Mouse (Mus musculus) lung, postnatal 10 days (tissue): ENCODE data around the gene Igfbp4.

Experiments used
- DNase-seq: peaks from one replicate; pipeline ENCODE4 v3.0.0; 2021

Igfbp4 gene

DNA sequence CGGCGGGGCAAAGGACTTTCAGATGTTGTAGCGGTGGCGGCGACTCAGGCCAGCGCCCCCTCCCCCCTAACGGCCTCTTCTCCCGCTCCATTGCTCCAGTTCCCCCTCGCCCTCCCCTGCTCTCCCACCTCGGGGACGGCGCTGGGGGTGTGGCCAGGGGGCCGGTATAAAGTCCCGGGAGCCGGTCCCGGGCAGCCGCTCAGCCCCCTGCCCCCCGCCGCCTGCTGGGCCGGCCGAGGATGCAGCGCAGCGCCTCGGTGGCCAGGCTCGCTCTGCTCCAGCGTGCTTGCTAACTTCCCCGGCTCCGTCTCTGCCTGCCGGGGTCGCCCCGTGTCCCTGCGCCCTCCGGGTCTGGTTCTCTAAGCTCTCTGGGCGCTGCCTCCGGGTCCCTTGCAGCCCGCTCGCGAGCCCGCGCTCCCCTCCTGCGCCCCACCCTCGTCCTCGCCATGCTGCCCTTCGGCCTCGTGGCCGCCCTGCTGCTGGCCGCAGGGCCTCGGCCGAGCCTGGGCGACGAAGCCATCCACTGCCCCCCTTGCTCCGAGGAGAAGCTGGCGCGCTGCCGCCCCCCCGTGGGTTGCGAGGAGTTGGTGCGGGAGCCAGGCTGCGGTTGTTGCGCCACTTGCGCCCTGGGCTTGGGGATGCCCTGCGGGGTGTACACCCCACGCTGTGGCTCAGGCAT lies at the start of gene Igfbp4:
Gene Igfbp4 (plus strand): TSS at position 194 of the 679 bp plus-strand sequence.
- peak; percentile 88 for DNase-seq

- no peak for DNase-seq
These were observed 45.1 kb upstream of the Igfbp4 start for GRCm38 (mm10) chr11:98995987-98996386.

- DNase-seq, result no peak
These were observed 43.4 kb upstream of the Igfbp4 start for GRCm38 (mm10) chr11:98997659-98998058.

GRCm38 (mm10) chr11:98998776-98999175 lies 42.3 kb upstream of the Igfbp4 start:
- no peak for DNase-seq

- DNase-seq, result no peak
These were observed 41.8 kb upstream of the Igfbp4 start for GRCm38 (mm10) chr11:98999243-98999642.

GRCm38 (mm10) chr11:99006788-99007187 lies 34.3 kb upstream of the Igfbp4 start:
- DNase-seq, result no peak

- DNase-seq, result no peak
These were observed 30.9 kb upstream of the Igfbp4 start for GRCm38 (mm10) chr11:99010124-99010523.

GRCm38 (mm10) chr11:99010706-99011105 lies 30.3 kb upstream of the Igfbp4 start:
- no peak for DNase-seq

DNA sequence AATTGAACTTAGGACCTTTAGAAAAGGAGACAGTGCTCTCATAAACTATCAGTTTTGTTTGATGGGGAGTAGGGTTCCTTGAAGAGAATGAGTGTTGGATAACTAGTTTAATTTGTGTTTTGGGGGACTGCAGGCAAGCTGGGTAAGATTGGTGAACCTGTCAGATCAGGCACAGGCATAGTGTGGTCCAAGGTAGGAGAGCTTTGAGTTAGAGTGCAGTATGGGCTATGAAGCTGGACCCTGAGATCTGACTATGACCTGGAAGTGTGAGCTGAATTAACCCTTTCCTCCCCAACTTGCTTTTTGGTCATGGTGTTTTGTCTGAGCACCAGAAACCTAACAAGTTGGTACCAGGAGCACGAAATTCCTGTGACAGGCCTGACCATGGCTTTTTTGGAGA lies 27.2 kb upstream of the Igfbp4 start:
- no peak for DNase-seq

- DNase-seq, result no peak
These were observed 21.2 kb upstream of the Igfbp4 start for GRCm38 (mm10) chr11:99019844-99020243.

DNA sequence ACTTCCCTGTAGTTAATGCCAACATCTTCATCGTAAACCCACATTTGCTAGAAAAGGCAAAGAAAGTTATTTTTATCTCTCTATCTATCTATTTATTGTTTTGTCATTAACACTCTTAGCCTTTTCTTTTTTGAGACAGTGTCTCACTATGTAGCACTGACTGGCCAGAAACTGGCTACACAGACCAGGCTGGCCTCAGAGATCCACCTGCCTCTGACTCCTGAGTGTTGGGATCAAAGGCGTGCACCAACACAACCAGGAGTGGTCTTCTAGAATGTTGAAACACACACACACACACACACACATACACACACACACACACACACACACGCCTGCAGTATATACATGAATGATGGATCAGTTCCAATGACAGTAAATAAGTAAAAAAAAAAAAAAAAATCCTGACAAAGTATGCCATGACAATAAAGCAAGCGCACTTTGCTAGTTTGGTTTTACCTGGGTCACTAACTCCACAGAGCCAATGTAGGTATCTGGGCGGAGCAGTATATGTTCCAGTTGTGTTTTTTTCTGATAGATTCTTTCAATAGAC lies 18.6 kb upstream of the Igfbp4 start:
- no peak for DNase-seq

- no peak for DNase-seq
These were observed 17.9 kb upstream of the Igfbp4 start for GRCm38 (mm10) chr11:99023094-99023493.

- DNase-seq, result peak; percentile 95
These were observed 17.3 kb upstream of the Igfbp4 start, which contains the start of gene Top2a for GRCm38 (mm10) chr11:99023500-99024467. TSS of gene Top2a (minus strand) at chr11:99024189.

DNA sequence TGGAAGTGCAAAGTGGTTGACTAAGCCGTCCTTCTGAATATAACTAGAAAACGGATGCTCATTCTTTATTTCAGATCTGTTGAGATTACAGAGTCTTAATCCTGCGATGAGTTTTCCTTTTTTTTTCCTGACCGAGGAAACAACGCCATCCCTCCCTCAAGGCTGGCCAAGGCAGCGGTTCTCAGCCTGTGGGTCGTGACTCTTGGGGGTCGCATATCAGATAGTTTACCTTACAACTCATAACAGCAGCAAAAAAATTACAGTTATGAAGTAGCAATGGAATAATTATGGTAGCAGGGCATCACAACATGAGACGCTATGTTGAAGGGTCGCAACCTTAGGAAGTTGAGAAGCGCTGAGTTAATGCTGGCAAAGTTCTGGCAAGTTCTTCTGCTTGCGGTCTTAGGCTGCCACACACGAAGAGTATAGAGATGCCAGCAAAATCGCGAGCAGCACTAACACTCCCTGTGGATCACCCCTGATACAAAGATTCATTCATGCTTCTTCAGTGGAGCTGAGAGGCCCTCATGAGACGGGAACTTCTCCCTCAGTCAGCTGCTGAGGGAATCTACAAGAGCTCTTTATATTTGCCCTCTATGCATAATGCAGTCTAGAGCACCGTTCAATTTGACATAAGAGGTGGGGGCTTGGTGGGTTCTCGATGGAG lies 16.4 kb upstream of the Igfbp4 start:
- DNase-seq, result no peak

DNA sequence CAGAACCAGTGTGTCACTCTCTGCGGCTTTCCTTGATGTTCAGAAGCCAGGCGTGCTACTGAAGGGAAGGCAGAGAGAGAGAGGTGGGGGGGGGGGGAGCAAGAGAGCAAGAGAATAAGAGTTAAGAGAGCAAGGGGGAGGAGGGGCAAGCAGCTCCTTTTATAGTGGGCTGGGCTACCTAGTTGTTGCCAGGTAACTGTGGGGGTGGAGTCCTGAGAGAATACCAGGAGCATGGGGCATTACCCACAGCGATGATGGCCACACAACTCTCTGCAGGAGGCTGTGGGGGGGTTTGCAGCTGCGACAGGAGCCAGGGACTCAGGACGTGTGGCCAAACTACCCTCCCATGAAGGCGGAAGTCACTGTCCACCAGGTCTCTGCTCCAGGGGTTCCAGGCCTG lies 15.2 kb upstream of the Igfbp4 start:
- DNase-seq, result no peak

DNA sequence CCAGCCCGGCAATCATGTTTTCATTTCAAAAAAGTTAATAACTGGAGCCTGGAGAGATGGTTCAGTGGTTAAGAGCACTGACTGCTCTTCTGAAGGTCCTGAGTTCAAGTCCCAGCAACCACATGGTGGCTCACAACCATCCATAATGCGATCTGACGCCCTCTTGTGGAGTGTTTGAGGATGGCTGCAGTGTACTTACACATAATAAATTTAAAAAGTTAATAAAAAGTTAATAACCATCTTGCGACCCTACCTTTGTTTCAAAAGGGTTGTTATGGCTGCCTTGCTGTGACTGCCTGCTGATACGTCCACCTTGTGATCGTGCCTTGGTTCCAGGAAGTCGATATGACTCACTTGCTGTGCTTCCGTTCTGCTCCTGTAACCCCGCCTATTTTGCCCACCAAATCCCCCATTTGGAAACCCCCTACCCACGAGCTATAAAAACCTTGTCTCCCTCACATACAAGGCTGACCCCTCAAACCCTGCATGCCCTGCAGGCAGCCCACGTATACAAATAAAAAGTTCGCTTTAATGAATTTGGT lies 14.1 kb upstream of the Igfbp4 start:
- DNase-seq, result no peak

DNA sequence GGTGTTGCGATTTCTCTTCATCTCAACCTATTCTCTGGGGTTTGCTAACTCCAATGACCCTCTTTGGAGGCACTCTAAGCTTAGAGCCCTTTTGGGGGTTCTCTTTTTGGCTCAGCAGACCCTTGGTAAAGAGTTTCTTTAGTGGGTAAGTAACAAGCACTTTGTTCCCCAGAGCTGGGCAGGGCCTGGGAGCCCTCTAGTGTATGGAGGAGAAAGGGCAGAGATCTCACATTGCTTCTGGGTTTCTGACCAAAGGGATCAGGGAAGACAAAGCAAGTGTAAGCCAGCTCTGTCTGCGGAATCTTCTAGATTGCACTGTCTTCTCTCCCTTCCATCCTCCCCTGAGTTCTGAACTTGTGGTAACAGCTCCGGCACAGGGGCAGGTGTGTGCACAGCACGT lies 5.7 kb upstream of the Igfbp4 start:
- DNase-seq, result no peak

GRCm38 (mm10) chr11:99036254-99036653 lies 4.8 kb upstream of the Igfbp4 start:
- DNase-seq, result no peak

DNA sequence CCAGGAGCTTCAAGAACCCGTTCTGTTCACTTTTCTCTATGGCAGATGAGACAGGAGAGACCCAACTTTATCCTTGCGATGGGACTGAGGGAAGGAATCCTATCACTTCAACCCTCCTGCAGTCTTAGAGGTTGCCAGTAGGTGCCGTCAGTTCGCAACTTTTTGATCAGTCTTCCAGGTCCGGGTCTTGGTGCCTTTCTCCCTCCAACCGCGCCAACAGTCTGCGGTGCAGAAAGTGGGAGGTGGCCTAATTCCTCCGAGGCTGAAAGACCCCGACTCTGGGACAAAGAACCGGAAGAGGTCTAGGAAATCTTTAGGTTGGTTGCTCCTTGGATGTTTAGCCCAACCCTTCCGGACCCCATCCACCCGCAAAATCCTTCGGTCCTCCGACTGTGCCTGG lies 1.3 kb upstream of the Igfbp4 start:
- DNase-seq, result peak; percentile 92

GRCm38 (mm10) chr11:99040346-99040974 lies 584 bp upstream of the Igfbp4 start:
- peak; percentile 78 for DNase-seq

DNA sequence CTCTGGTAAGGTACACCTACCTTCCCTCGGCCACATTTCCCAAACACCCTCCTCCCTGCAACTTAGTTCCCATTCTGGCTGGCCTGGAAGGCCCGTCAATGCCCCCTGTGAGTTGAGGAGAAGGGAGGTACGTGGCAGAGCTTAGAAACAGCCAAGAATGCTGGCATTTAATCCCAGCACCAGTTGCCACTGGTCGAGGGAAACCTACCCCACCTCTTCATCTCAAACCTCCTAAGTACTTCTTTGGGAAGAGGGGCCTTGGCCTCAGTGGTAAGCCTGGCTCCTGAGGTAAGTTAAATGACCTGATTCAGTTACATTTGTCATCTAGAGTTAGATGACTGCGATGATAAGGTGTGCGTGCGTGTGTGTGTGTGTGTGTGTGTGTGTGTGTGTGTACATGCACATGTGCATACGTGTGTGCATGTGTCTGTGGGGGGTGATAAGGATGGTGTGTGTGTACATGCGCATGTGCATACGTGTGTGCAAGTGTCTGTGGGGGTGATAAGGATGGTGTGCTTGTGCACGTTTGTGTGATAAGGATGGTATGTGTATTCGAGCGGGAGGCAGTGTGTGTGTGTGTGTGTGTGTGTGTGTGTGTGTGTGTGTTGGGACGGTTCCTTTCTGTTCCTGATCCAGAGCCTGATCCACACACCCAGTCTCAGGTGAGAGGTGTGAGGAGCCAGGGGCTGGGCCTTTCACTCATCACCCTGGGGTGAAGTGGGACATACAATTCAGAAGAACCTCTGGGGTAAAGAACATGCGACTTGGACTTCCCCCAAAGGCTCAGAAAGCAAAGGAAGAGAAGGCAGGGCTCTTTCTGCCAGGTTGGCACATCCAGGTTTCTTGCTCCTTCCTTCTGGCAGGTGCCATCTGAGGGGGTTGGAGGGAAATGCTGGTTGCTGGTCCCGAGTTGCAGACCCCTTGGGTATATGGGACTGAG lies 1.1 kb downstream of the Igfbp4 start:
- no peak for DNase-seq
